Mouse (Mus musculus): ENCODE measurements around the gene Psip1.
"Not testable (repeated sequence)": the region's sequence is repeated elsewhere in the genome, so short reads cannot be mapped to it uniquely, and the experiment has no call there.

Gene Psip1

DNA sequence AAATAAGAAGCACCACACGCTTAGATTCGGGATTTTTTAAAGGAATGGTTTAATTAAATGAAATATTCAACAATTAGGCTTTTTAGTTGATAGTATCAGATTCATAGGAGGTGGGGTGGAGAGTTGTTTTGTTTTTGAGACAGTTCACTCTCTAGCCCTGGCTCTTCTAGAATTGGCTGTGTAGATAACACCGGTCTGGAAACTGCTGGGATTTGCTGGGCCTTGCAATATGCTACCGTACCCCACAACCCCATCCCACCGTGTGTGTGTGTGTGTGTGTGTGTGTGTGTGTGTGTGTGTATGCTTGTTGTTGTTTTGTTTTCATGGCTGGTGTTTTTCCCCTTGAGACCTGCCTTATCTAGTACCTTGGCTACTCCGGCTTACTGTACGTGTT, 14.8 kb upstream of the Psip1 start:
- no peak for DNase-seq (ENCODE audit: low spot score)

DNA sequence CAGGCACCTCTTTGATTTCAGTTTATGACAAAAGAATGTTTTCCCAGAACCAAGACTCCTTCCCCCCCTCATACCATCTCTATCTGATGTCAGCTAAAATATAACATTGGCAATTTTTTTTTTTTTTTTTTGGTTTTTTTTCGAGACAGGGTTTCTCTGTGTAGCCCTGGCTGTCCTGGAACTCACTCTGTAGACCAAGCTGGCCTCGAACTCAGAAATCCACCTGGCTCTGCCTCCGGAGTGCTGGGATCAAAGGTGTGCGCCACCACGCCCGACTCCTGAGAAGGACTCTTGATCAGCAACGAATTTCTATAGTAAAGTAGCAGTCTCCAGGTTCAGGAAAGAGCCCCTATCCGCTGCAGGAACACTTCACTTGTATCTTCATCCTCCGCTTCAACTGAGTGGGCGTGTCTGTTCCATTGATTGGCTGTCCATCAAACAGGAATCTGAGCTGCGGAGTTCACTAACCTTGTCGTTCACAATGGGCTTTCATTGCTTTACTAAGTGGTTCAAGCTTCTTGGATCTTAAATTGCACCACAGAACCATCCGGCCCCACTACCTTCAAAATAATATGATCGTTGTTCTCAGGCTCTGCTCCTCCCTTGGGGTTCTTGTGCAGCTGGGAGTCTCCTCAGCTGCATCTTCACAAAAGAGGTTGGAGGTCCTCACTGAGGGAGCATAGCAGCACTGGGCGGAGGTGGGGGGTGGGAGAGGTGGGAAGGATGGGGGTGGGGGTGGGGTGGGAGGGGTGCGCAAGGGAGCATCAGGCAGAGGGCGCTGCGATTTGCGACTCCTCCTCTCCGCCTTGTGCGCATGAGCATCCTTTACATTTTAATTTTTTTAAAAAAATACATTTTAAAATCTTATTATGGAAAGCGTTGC, 14.1 kb upstream of the Psip1 start:
- DNase-seq (ENCODE audit: low spot score) = no peak

DNA sequence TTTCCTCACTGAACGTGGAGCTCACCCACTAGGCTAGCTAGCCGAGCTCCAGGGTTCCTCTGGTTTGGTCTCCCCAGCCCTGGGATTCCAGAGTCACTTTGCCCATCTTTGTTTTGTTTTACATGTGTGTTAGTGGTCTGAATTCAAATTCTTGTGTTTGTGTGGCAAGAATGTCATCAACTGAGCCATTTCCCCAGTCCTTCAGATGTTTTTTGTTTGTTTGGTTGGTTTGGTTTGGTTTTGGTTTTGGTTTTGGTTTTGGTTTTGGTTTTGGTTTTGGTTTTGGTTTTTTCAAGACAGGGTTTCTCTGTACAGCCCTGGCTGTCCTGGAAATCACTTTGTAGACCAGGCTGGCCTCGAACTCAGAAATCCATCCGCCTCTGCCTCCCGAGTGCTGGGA, 10.8 kb upstream of the Psip1 start:
- not testable (repeated sequence) for DNase-seq (ENCODE audit: low spot score)

DNA sequence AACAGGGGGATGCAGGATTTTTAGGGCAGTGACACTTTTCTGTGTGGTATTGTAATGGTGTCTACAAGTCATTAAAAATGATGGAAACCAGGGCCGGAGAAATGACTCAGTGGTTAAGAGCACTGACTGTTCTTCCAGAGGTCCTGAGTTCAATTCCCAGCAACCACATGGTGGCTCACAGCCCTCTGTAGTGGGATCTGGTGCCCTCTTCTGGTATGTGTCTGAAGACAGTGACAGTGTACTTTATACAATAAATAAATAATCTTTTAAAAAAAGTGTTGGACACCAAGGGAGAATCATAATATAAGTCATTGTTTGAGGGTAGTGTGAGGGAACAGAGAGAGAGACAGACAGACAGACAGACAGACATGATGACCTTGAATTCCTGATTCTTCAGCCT, 6.9 kb upstream of the Psip1 start:
- DNase-seq (ENCODE audit: low spot score) = no peak

DNA sequence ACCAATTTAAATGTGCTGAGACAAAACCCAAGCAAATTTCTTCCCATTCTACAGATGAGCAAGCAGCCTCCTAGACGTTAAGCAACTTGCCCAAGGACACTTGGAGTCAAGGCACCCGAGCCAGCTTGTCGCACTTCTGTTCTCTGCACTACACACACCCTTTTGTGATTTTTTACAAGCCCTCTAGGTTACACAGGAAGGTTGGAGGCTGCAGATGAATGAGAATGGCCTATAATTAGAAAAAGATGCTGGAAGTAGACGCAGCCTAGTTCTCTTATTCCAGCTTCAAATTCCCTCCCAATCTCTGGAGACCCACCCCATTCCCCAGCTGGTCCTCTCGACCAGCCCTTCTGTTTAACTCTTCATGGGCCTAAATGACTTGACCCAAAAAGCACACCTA, 2.9 kb upstream of the Psip1 start:
- DNase-seq (ENCODE audit: low spot score) = no peak

DNA sequence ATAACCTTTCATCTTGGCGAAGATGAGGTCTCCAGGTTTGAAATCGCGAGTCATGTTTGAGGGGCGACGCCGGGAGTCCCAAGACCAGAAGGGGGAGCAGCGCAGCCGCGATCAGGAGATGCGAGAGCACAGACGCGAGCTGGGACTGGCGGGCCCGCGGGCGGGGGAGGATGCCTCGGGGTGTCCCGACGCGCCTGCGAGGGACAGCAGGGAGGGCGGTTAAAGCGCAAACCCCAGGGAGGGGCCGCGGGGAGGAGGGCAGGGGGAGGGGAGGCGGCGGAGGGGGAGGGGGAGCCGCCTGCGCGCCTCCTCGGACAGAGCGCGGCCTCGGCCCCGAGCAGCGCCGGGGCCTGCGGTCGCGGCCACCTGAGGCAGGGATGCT, 533 bp downstream of the Psip1 start:
- DNase-seq (ENCODE audit: low spot score) = peak; percentile 79

DNA sequence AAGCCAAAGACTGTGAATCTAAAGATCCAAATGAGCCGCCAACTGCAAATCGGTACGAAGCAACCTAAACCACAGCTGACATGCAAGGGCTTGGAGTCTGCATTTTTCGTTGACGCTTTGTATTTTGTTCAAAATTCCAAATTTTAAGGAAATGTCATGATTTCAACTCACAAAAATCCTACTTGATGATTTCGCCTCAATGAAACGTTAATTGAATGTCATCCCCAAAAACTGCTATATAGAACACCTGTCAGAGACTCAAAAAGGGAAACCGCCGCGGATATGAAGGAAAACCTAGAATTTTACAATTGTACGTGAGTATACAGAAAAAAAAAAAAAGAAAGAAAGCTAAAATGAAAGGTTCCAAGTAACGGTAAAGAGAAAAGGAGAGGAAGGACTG, 1.0 kb downstream of the Psip1 start:
- no peak for DNase-seq (ENCODE audit: low spot score)

DNA sequence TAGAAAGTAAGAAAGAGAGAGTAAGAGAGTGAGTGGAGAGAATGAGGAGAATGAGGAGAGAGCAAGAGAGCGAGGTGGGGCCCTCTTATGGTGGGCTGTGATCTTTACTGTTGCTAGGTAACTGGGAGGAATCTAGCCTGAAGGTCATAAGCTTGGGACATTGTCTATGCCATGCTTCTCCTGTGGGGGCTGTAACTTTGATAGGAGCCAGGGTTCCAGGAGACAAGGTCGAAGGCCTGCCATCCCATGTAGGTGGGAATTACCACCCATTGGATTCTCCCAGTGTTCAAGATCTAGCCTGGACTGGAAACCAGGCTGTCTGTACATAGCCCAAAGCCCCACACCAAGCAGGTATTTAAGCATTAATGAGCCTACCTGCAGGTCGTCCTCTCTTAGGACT, 18.1 kb downstream of the Psip1 start:
- no peak for DNase-seq (ENCODE audit: low spot score)

DNA sequence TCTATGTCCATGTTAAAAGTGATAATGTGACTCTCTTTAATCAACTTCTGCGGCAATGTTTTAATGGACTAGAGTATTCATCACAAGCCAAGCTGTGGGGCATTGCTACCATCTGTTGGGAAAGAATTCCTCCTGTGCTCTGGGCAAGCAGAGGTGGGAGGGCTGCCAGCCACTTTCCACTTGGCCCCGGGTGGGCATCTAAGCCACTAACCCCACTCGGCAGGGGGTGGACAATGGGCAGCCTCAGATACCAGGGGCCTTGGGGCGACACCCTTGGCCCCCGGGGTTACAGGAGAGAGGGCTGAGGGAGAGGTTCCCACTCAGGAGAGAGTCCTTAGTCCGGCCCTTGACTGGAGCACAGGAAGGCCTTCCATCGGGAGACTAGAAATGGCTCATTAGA, 18.6 kb downstream of the Psip1 start:
- DNase-seq (ENCODE audit: low spot score) = no peak

DNA sequence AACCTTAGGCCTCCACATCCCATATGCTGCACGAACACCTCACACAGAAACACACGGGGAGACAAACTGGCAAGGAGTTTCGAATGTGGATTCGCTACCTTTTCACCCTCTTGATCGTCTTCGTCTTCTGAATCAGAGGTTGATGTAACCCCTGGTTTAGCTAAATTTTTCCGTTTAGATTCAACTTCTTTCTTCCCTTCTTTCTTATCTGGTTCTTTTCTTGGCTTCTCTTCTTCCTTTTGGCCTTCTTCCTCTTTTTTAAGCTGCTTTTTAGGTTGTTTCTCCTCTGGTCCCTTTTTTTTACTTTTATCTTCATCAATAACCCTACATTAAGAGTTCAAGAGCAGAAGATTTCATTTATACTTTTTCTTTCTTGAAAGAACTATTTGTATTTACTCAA, 21.4 kb downstream of the Psip1 start:
- no peak for DNase-seq (ENCODE audit: low spot score)

DNA sequence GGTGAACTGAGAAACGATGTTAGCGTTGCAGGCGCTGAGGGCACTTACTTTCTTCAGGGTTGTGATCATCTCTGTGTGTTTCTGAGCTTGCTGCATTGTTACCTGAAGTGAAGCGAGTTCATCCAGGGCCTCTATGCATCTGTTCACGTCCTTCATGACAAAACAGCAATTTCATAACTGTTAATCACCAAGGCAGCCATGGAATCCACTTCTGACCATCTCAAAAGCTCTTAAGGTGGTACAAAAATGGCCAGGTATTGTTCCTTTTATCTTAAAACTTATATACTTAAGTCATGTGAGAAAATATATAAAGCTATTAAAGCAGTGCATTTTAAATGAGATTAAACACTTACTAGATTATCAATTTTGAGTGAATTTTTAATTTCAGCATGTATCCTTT, 26.2 kb downstream of the Psip1 start:
- DNase-seq (ENCODE audit: low spot score) = no peak

DNA sequence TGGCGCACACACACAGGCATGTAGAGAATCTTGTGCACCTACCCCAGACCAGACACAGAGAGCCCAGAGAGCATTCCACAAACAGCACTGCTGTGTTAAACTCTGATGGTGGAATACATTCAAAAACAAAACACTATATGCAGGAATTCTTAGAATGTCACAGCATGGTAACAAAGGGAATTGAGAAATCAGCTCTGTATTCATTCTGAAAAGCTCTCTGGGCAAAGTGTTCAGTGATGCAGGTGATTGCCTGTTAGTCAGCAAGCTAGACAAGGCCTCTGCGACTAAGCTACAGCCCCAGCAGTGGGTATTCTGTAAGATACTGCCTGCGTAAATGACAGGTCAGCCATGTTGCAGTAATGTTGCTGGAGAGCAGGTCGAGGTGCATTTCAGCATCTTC, 35.5 kb downstream of the Psip1 start:
- no peak for DNase-seq (ENCODE audit: low spot score)

DNA sequence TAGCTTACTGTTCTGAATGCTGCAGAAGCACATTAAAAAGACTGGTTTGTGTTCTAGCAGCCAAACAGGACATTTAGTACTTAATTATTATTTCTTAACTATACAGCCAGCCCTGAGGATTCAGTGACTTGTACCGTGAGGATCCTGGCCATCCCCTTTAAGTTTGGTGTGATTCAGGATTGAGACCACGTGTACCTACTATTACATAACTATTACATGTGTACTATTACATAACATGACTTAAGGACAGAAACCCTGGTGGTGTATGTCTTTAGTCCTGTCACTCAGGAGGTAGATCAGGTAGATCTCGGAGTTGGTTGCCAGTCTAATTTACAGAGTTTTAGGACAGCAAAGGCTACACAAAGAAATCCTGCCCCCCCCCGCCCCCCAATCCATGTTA, 45.2 kb downstream of the Psip1 start:
- no peak for DNase-seq (ENCODE audit: low spot score)

DNA sequence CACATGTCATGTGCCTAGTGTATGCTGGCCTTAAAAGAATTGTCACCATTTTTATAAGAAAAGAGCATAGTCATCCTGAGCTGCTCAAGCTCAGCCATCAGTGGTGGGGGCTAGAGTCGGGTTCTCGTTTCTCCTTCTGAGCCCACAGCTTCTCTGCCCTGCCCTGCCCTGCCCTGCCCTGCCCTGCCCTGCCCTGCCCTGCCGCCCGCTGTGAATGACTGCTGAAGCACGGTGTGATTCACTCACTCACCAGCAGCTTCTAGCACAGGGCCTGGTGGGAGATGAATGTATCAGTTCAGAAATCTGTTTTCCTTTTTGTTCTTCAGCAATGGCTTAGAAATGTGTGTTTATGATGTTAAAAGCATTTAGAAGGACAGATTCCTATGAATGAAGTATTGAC, 47.2 kb downstream of the Psip1 start:
- DNase-seq (ENCODE audit: low spot score) = no peak

DNA sequence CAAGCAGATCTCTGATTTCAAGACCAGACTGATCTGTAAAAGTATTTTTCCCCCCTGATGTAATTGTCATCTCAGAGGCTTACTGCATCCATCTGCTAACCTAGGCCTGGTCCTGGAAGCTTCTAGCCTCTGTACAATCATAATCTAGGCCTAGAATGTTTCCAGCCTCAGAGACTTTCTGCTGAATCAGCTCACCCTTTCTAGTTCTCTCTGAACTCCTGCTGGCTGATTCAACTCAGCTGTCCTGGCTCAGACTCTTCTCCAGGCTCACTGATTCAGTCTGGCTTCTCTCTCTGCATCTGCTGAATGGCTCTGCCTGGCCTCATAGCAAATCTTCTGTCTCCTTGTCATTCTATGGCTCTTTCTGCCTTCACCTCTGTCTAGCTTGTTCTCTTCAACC, 48.1 kb downstream of the Psip1 start:
- no peak for DNase-seq (ENCODE audit: low spot score)

DNA sequence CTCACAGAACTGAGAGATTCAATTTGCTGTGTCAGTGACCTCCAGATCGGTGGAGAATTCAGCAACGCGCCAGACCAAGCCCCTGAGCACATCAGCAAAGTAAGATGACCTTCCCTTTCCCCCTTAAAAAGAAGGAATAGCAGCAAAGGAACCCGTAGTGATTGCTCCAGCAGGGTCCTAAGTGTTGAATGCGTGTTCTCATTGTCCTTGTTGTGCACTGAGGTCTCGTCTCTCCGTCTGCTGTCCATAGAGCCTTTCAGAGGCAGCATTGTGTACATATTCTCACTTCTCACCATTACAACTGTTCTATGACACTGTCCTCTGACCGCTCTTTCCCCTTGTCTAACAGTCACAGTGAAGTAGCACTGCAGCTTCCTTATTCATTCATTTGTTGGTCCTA, 49.9 kb downstream of the Psip1 start:
- DNase-seq (ENCODE audit: low spot score) = no peak

DNA sequence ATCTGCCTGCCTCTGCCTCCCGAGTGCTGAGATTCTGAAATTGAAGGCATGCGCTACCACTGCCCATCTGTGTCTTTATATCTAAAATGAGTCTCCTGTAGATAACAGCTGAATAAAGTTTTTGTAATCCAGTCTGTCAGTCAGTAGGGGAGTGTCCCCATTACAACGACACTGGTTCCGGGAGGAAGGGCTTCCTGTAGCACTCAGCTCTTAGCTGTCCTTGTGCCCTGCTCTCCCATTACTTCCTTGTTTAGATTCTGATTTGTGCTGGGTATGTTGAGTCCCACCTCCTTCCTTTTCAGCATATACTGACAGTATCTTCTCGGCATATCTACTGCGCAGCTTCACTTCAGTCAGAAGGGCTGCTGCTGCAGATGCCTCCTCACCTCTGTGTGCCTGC, 53.4 kb downstream of the Psip1 start:
- DNase-seq (ENCODE audit: low spot score) = no peak

DNA sequence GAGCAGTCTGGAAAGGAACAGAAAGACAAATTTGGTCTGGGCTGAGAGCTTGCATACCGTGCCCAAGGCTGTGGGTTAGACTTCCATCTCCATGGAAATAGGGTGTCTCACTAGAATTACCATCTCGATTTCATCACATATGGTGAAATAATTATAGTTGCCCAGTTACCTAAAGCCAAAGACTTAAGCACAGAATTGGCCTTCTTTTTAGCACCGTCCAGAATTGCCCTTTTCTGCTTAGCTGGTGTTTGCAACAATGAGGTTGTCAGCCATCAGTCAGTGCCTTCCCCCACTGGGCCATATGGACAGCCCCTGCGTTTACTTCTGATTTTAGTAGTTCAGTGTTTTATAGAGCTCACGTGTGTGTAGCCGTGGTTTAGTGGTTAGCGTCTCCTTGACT, 54.3 kb downstream of the Psip1 start:
- DNase-seq (ENCODE audit: low spot score) = no peak

DNA sequence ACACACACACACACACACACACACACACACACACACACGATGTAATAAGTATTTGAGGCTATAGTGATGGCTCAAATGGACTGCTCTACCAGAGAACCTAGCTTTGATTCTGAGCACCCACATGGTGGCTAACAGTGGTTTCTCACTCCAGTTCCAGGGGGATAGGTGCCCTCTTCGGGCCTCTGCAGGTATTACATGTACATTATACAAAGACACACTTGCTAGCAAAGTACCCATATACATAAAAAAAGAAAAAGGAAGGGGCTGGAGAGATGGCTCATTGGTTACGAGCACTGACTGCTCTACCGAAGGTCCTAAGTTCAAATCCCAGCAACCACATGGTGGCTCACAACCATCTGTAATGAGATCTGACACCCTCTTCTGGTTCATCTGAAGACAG, 57.4 kb downstream of the Psip1 start:
- no peak for DNase-seq (ENCODE audit: low spot score)

DNA sequence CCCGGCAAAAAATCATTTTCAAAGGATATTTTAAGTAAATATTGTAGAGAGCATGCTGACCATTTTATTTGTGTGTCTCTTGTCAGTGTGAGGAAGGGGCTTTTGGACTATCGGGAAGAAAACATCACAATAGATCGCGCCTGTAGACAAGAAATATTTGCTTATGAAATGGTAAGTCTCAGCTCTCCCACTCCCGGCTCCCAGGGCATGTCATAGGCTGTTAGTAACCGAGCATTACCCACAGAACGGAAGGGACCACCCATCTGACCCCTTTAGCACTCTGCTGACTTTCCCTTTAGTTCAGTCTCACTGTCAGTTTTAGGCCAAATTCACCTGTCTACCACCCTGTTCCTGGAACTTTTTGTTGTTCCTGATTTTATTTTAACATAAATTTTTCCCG, 58.6 kb downstream of the Psip1 start:
- no peak for DNase-seq (ENCODE audit: low spot score)

DNA sequence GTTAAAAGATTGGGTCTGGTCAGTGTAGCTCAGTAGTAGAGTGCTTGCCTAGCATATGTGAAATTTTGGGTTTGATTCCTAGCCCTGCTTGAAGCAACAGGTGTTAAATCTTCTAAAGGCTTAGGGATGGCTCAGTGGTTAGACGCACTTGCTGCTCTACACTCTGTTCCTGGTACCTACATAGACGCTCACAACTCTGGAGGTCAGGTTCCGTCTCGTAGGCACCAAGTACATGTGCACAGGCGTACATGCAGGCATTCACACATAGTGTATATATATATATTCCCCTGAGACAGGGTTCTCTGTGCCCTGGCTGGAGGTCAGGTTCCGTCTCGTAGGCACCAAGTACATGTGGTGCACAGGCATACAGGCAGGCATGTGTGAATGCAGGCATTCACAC, 59.1 kb downstream of the Psip1 start:
- DNase-seq (ENCODE audit: low spot score) = no peak

DNA sequence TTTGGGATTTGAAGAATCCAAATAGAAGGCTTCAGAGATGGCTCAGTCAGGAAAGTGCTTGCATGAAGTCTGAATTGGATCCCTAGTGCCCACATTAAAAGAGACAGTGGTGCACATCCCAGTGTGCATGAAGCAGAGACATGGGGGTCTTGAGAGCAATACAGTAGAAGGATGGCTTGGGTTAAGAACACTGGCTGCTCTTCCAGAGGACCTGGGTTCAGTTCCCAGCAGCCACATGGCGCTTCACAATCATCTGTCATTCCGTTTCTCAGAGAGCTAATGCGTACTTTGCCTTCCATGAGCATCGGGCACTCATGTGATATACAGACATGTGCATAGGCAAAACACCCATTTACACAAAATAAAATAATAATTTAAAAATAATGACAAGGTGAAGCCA, 61.1 kb downstream of the Psip1 start:
- DNase-seq (ENCODE audit: low spot score) = no peak

DNA sequence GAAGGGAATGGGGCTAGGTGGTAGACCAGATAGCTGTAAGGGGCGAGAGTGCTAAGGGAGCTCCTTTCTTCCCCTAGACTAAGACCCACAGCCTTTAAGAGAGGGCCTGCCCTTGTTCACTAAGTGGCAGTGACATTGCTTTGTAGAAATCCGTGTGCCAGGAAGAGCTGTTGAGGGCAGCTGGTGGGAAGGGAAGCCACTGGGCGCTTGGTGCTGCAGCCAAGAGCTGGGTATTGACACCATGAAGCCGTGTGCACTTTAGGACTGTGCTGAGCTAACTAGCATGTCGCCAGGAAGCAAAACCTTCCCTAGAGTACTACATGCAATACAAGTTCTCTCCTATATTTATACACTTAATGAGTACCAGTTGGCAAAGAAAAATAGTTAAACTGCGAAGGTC, 62.6 kb downstream of the Psip1 start:
- no peak for DNase-seq (ENCODE audit: low spot score)

DNA sequence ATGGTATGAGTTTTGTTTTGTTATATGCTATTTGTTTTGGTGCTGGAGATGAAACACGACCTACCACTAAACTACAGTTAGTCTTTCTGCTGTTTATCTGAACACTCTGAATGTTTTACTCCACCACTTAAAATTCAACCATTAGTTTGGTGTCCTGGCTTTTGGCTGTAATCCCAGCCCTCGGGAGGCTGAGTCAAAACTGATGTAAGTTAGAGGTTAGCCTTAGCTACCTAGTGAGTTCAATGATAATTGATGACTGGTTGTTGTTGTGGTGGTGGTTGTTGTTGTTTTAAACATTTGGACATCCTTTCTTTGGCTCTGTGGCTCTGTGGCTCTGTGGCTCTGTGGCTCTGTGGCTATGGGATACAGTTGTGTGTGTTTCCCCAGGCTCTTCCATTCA, 67.5 kb downstream of the Psip1 start:
- no peak for DNase-seq (ENCODE audit: low spot score)

DNA sequence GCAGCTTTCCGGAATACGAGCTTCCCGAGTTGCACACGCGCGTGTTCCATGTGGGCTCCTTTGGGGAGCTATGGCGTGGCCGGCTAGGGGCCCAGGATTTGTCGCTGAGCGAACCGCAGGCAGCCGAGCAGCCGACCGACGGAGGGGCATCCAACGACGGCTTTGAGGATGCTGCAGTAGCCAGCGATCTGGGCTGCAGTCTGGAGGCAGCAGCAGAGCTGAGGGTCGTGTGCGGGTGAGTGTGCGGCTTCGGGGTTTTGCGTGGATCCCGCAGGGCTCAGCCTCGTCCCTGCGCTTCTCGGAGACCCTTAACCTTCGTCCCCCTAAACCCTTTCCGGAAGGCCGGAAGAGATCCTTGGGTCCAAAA, 68.5 kb downstream of the Psip1 start:
- DNase-seq (ENCODE audit: low spot score) = no peak
